In genomic region chr6:128227438-128228017, GRCm38 (mm10) we compare ENCODE assay signal across 8 mouse cellular contexts.
DNase-seq lines count a peak whose midpoint lies in the region; ATAC-seq and TF ChIP-seq lines count a peak whose summit lies in the region.

No protein-coding gene starts in this region.

- H3K36me3 ChIP-seq in stomach, embryonic 15.5 days, result no peaks in the 10 kb centered on the region

- WGBS in stomach, embryonic 15.5 days, result 44% methylated on average over 8 of the region's 8 CpGs

- H3K4me2 ChIP-seq in stomach, embryonic 15.5 days, result no peak overlapping the region

- intact Hi-C loops in left cerebral cortex, adult 2 months (cut with DNase I), result no loop called here
- intact Hi-C loops in left cerebral cortex, postnatal 36 days (cut with DNase I), result no loop called here

- H3K27ac ChIP-seq in left cerebral cortex, adult 2 months, result no peak overlapping the region
- H3K27ac ChIP-seq in stomach, embryonic 15.5 days, result no peak overlapping the region

- no peak for DNase-seq in left cerebral cortex, adult 2 months (ENCODE audit: extremely low spot score in 1 of 2, low spot score in 2 of 2)
- DNase-seq in left cerebral cortex, postnatal 36 days (ENCODE audit: low spot score in 2 of 2), result no peak
- peak; percentile 55 for DNase-seq in brain, embryonic 14.5 days (ENCODE audit: low read depth)
- DNase-seq in forelimb bud, embryonic 11.5 days (ENCODE audit: low read depth, low spot score), result peak; percentile 25
- peak; percentile 41 for DNase-seq in kidney, postnatal 14 days
- DNase-seq in spleen, adult 18-20 months, result no peak

- H3K27me3 ChIP-seq in stomach, embryonic 15.5 days (replicated peaks), result no peaks in the 10 kb centered on the region

- no peak overlapping the region for H3K4me3 ChIP-seq in left cerebral cortex, adult 2 months
- no peak overlapping the region for H3K4me3 ChIP-seq in stomach, embryonic 15.5 days (replicated peaks)

- peak; percentile 58 for ATAC-seq in megakaryocyte, adult 5-6 weeks (ENCODE audit: poor library complexity, severe bottlenecking)
- ATAC-seq in stomach, embryonic 15.5 days (ENCODE audit: insufficient read depth, low FRiP score, low read depth), result 0 out of 2 replicates have a peak, but pooled peaks have one; percentile 6

- no peak overlapping the region for H3K9ac ChIP-seq in stomach, embryonic 15.5 days

- H3K4me1 ChIP-seq in stomach, embryonic 15.5 days, result no peaks in the 10 kb centered on the region

- no peaks in the 10 kb centered on the region for H3K9me3 ChIP-seq in stomach, embryonic 15.5 days

- TF ChIP-seq CTCF in left cerebral cortex, adult 2 months (IDR thresholded peaks at IDR 0.05), result peak; percentile 41
- TF ChIP-seq CTCF in brain, embryonic 14.5 days (IDR thresholded peaks at IDR 0.05; ENCODE audit: borderline replicate concordance, extremely low read depth, insufficient read depth, insufficient read length), result peak; percentile 21; the same call in 1 of the 2 replicates

- TF ChIP-seq POLR2A in brain, embryonic 14.5 days (IDR thresholded peaks at IDR 0.05; ENCODE audit: borderline replicate concordance, extremely low read depth, insufficient read depth, insufficient read length, poor library complexity, severe bottlenecking), result no peak

Comparison
In these comparisons a context has a peak if more than half of its experiments do, and no peak if none do; other contexts are left out.
1. DNase-seq: peak in brain, embryonic 14.5 days (single experiment), forelimb bud, embryonic 11.5 days (single experiment) and kidney, postnatal 14 days (single experiment); none in left cerebral cortex, adult 2 months (0 of 2), left cerebral cortex, postnatal 36 days (0 of 2) and spleen, adult 18-20 months (0 of 2).